Mouse (Mus musculus) cortical plate, adult 2 months (tissue): Measurements from ENCODE around the gene Rassf5. TPM values are rescaled to one million over a fixed set of nuclear protein-coding genes. Genes with fewer than 3 reads are reported as not detected.

Source experiments
- H3K27ac ChIP-seq: fragments of 200-500 bp; 2 replicates; pipeline ENCODE4 v1.5.1; 2012; ENCODE audit warnings: low read length, control low read depth, inconsistent platforms; ENCODE audit not compliant: insufficient read depth
- H3K4me1 ChIP-seq: fragments of 200-500 bp; 2 replicates; pipeline ENCODE4 v1.6.1; 2011; ENCODE audit warnings: low read length; ENCODE audit not compliant: control insufficient read depth, insufficient read depth
- H3K4me3 ChIP-seq: fragments of 200-500 bp; 2 replicates; pipeline ENCODE4 v1.5.1; 2011; ENCODE audit warnings: mild to moderate bottlenecking, low read length, control low read depth; ENCODE audit not compliant: insufficient read depth
- CTCF ChIP-seq: fragments of 200-500 bp; IDR thresholded peaks from 2 replicates; pipeline ENCODE4 v1.5.1; 2011; ENCODE audit warnings: mild to moderate bottlenecking, control low read depth, low read length; ENCODE audit not compliant: insufficient read depth; ENCODE audit errors: extremely low read depth
- POLR2A ChIP-seq: fragments of 200-500 bp; IDR thresholded peaks from 2 replicates; pipeline ENCODE4 v1.6.1; 2011; ENCODE audit warnings: mild to moderate bottlenecking, low read length, control low read depth; ENCODE audit not compliant: insufficient read depth; ENCODE audit errors: extremely low read depth
- polyA plus RNA-seq: library from polyadenylated mRNA; depleted of rRNA; stranded (reverse); fragments of >200 nt; gene quantifications from 2 replicates; pipeline ENCODE4 v1.2.3, GENCODE M21; 2012; rRNA removed

Gene Rassf5
- 14.7 TPM in 2 replicates for polyA plus RNA-seq

GRCm38 (mm10) chr1:131245089-131245856 lies at the start of gene Rassf5:
Rassf5 (minus strand) TSS chr1:131245258.
- Histone ChIP-seq H3K4me3 (peak within 1 kb of the TSS; percentile 34), H3K4me1 (peaks cover 1% of the 10 kb centered on the region; the same call in 1 of the 2 replicates), H3K27ac (peak within 1 kb of the TSS; percentile 44; the same call in 1 of the 2 replicates)
- TF ChIP-seq CTCF (no peak), POLR2A (peak; percentile 40; the same call in 1 of the 2 replicates)

- TF ChIP-seq POLR2A (no peak), CTCF (no peak)
- no peak overlapping the region for H3K4me3 ChIP-seq
- H3K27ac ChIP-seq = no peak overlapping the region
- no peaks in the 10 kb centered on the region; the same call in 1 of the 2 replicates for H3K4me1 ChIP-seq
These were observed 48.8 kb upstream of the Rassf5 start for GRCm38 (mm10) chr1:131293922-131294250.

- TF ChIP-seq POLR2A (no peak), CTCF (no peak)
- Histone ChIP-seq H3K27ac (no peak overlapping the region), H3K4me1 (no peaks in the 10 kb centered on the region; the same call in 1 of the 2 replicates), H3K4me3 (no peak overlapping the region)
These were observed 48.3 kb upstream of the Rassf5 start for GRCm38 (mm10) chr1:131293221-131293921.

GRCm38 (mm10) chr1:131290648-131291047 lies 45.6 kb upstream of the Rassf5 start:
- H3K4me1 ChIP-seq = no peaks in the 10 kb centered on the region; the same call in 1 of the 2 replicates
- TF ChIP-seq POLR2A (no peak), CTCF (peak; percentile 74)
- H3K4me3 ChIP-seq = no peak overlapping the region
- no peak overlapping the region for H3K27ac ChIP-seq

- Histone ChIP-seq H3K27ac (no peak overlapping the region), H3K4me3 (no peak overlapping the region), H3K4me1 (no peaks in the 10 kb centered on the region; the same call in 1 of the 2 replicates)
- TF ChIP-seq POLR2A = no peak
These were observed 43.9 kb upstream of the Rassf5 start for GRCm38 (mm10) chr1:131288938-131289337.

GRCm38 (mm10) chr1:131287267-131287666 lies 42.2 kb upstream of the Rassf5 start:
- Histone ChIP-seq H3K27ac (no peak overlapping the region), H3K4me3 (no peak overlapping the region), H3K4me1 (no peaks in the 10 kb centered on the region)
- TF ChIP-seq POLR2A (no peak), CTCF (no peak)

- H3K4me1 ChIP-seq = no peaks in the 10 kb centered on the region
- no peak for TF ChIP-seq CTCF
- TF ChIP-seq POLR2A = no peak
- H3K27ac ChIP-seq = no peak overlapping the region
- H3K4me3 ChIP-seq = no peak overlapping the region
These were observed 41.7 kb upstream of the Rassf5 start for GRCm38 (mm10) chr1:131286803-131287202.

- Histone ChIP-seq H3K27ac (no peak overlapping the region), H3K4me1 (no peaks in the 10 kb centered on the region), H3K4me3 (no peak overlapping the region)
- no peak for TF ChIP-seq POLR2A
These were observed 39.6 kb upstream of the Rassf5 start for GRCm38 (mm10) chr1:131284616-131285015.

- Histone ChIP-seq H3K4me1 (no peaks in the 10 kb centered on the region), H3K4me3 (no peak overlapping the region), H3K27ac (no peak overlapping the region)
- TF ChIP-seq POLR2A (no peak), CTCF (no peak)
These were observed 39.1 kb upstream of the Rassf5 start for GRCm38 (mm10) chr1:131284167-131284566.

GRCm38 (mm10) chr1:131281731-131282130 lies 36.7 kb upstream of the Rassf5 start:
- TF ChIP-seq POLR2A = no peak
- TF ChIP-seq CTCF = no peak
- Histone ChIP-seq H3K4me1 (no peaks in the 10 kb centered on the region), H3K4me3 (no peak overlapping the region)

More at GRCm38 (mm10) chr1:131281731-131282130, 36.7 kb upstream of the Rassf5 start:
- H3K27ac ChIP-seq = no peak overlapping the region
